Mouse (Mus musculus): ENCODE measurements around the gene Ccdc9. TPM values are rescaled to one million over a fixed set of nuclear protein-coding genes. Genes with fewer than 3 reads are reported as not detected.

Gene Ccdc9
- polyA plus RNA-seq, 1 experiment from 2014 or later, result 23.3 TPM

GRCm38 (mm10) chr7:16299419-16300035 is 12.9 kb upstream of the Ccdc9 start:
- peaks cover 46% of the 10 kb centered on the region for H3K4me1 ChIP-seq
- peak; percentile 92 for ATAC-seq (ENCODE audit: low FRiP score)
- H3K4me2 ChIP-seq, result peak overlapping the region; percentile 90
- H3K4me3 ChIP-seq (replicated peaks), result peak overlapping the region; percentile 55
- H3K9me3 ChIP-seq (replicated peaks), result no peaks in the 10 kb centered on the region
- peak overlapping the region; percentile 80 for H3K27ac ChIP-seq (replicated peaks)
- peak overlapping the region; percentile 50 for H3K9ac ChIP-seq (replicated peaks)
- no peaks in the 10 kb centered on the region for H3K36me3 ChIP-seq
- WGBS, result under 1% methylated on average over 48 of the region's 52 CpGs
- H3K27me3 ChIP-seq (replicated peaks), result no peaks in the 10 kb centered on the region

DNA sequence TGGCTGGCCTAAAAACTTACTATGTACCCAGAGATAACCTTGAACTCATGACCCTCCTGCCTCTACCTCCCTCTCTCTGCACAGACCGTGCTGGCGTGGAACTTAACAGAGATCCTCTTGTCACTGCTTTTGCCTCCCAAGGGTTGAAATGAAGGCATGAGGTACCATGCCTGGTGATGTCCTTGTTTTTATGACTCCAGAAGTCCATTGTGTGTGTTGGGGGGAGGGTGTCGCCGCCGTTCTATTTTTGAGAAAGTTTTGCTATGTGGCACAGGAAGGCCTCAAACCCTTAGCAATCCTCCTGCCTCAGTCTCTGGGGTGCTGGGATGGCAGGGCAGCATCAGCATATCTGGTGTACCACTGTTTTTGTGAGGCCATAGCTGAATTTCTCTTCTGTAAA is 12.3 kb upstream of the Ccdc9 start:
- peaks cover 48% of the 10 kb centered on the region for H3K4me1 ChIP-seq
- H3K4me2 ChIP-seq, result peak overlapping the region; percentile 90
- ATAC-seq (ENCODE audit: low FRiP score), result no peak
- no peaks in the 10 kb centered on the region for H3K36me3 ChIP-seq
- peak overlapping the region; percentile 80 for H3K27ac ChIP-seq (replicated peaks)
- peak overlapping the region; percentile 50 for H3K9ac ChIP-seq (replicated peaks)
- no peaks in the 10 kb centered on the region for H3K9me3 ChIP-seq (replicated peaks)
- H3K27me3 ChIP-seq (replicated peaks), result no peaks in the 10 kb centered on the region
- H3K4me3 ChIP-seq (replicated peaks), result peak overlapping the region; percentile 55
- 63% methylated on average over 5 of the region's 5 CpGs for WGBS

- Histone ChIP-seq H3K4me3 (replicated peaks) (no peak overlapping the region), H3K4me2 (peak overlapping the region; percentile 97; the same call in 1 of the 2 replicates), H3K9me3 (replicated peaks) (no peaks in the 10 kb centered on the region), H3K9ac (replicated peaks) (no peak overlapping the region), H3K27ac (replicated peaks) (peak overlapping the region; percentile 78), H3K27me3 (replicated peaks) (no peaks in the 10 kb centered on the region), H3K36me3 (no peaks in the 10 kb centered on the region), H3K4me1 (peaks cover 48% of the 10 kb centered on the region)
- 63% methylated on average over 2 of the region's 2 CpGs for WGBS
- ATAC-seq (ENCODE audit: low FRiP score), result no peak
Measured at GRCm38 (mm10) chr7:16297616-16298015, 11.0 kb upstream of the Ccdc9 start.

DNA sequence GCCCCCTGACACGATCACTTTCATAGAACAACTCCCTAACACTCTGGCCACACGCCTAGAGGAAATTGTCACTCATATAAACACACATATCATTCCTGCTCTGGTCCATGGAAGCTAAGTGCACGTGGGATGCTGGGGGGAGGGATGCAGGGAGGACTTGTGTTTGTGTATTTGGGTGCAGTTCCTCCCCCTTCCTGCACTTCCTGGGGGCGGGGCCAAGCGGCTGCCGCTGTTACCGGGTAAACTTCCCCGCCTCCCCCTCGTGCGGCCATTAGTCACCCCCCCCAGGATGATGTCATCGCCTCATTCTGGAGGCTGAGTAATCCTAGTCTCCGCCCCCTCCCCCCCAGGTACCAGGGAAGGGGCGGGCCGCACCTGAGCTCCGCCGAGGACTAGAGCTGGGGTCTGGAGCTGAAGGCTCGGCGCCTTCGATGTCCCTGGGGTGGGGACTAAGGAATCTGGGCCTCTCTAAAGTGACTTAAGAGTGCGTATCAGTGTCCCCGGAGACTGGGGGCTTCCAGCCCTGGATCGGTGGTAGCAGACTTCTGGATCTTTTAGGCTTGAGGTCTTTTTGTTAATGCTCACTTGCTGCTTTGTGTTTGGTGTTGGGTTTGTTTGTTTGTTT is 10.3 kb upstream of the Ccdc9 start:
- no peaks in the 10 kb centered on the region for H3K9me3 ChIP-seq (replicated peaks)
- ATAC-seq (ENCODE audit: low FRiP score), result peak; percentile 21
- 1% methylated on average over 22 of the region's 22 CpGs for WGBS

GRCm38 (mm10) chr7:16296146-16296545 is 9.6 kb upstream of the Ccdc9 start:
- WGBS, result 54% methylated on average over 2 of the region's 2 CpGs
- ATAC-seq (ENCODE audit: low FRiP score), result no peak
- peaks cover 48% of the 10 kb centered on the region for H3K4me1 ChIP-seq
- H3K36me3 ChIP-seq, result no peaks in the 10 kb centered on the region
- peak overlapping the region; percentile 97 for H3K4me2 ChIP-seq
- H3K9me3 ChIP-seq (replicated peaks), result no peaks in the 10 kb centered on the region
- no peak overlapping the region for H3K4me3 ChIP-seq (replicated peaks)
- peak overlapping the region; percentile 78; the same call in 1 of the 2 replicates for H3K27ac ChIP-seq (replicated peaks)
- H3K27me3 ChIP-seq (replicated peaks), result no peaks in the 10 kb centered on the region
- no peak overlapping the region for H3K9ac ChIP-seq (replicated peaks)

More for the DNA sequence above, 10.3 kb upstream of the Ccdc9 start:
- Histone ChIP-seq H3K4me2 (peak overlapping the region; percentile 97), H3K4me1 (peaks cover 48% of the 10 kb centered on the region), H3K9ac (replicated peaks) (peak overlapping the region; percentile 48), H3K36me3 (no peaks in the 10 kb centered on the region), H3K27ac (replicated peaks) (peak overlapping the region; percentile 78), H3K27me3 (replicated peaks) (no peaks in the 10 kb centered on the region), H3K4me3 (replicated peaks) (peak overlapping the region; percentile 38)

GRCm38 (mm10) chr7:16295321-16295900 is 8.8 kb upstream of the Ccdc9 start:
- H3K4me1 ChIP-seq, result peaks cover 48% of the 10 kb centered on the region
- peak overlapping the region; percentile 97 for H3K4me2 ChIP-seq
- H3K36me3 ChIP-seq, result no peaks in the 10 kb centered on the region
- H3K27ac ChIP-seq (replicated peaks), result peak overlapping the region; percentile 87
- peak overlapping the region; percentile 50 for H3K9ac ChIP-seq (replicated peaks)
- peak overlapping the region; percentile 52 for H3K4me3 ChIP-seq (replicated peaks)
- peak; percentile 46 for ATAC-seq (ENCODE audit: low FRiP score)
- no peaks in the 10 kb centered on the region for H3K27me3 ChIP-seq (replicated peaks)
- H3K9me3 ChIP-seq (replicated peaks), result no peaks in the 10 kb centered on the region
- WGBS, result 2% methylated on average over 41 of the region's 41 CpGs

DNA sequence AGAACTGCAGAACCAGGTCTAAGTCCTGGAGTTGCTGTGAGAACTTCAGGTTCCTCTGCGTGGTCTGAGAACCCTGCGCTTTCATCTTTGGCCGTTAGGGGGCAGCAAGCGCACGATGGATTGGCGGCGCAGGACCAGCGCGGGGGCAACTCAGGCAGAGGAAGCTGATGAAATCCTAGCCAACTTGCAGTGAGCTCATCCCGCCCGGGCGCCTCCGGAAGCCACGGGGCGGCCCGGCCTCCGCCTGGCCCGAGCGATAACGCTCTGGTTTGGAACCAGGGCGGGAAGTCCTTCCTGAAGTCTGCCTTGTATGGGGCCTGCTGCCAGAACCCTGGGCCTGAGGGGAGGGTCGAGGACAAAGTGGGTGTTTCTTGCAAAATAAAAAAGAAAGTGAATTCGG is 8.2 kb upstream of the Ccdc9 start:
- no peaks in the 10 kb centered on the region for H3K27me3 ChIP-seq (replicated peaks)
- WGBS, result 0% methylated on average over 23 of the region's 23 CpGs
- peak overlapping the region; percentile 52 for H3K4me3 ChIP-seq (replicated peaks)
- H3K36me3 ChIP-seq, result no peaks in the 10 kb centered on the region
- H3K9ac ChIP-seq (replicated peaks), result peak overlapping the region; percentile 50
- H3K4me2 ChIP-seq, result peak overlapping the region; percentile 97
- peaks cover 43% of the 10 kb centered on the region for H3K4me1 ChIP-seq
- peak overlapping the region; percentile 87 for H3K27ac ChIP-seq (replicated peaks)
- ATAC-seq (ENCODE audit: low FRiP score), result peak; percentile 52
- H3K9me3 ChIP-seq (replicated peaks), result no peaks in the 10 kb centered on the region

GRCm38 (mm10) chr7:16294346-16294745 is 7.8 kb upstream of the Ccdc9 start:
- no peak overlapping the region for H3K9ac ChIP-seq (replicated peaks)
- H3K27ac ChIP-seq (replicated peaks), result peak overlapping the region; percentile 87; the same call in 1 of the 2 replicates
- H3K9me3 ChIP-seq (replicated peaks), result no peaks in the 10 kb centered on the region
- H3K4me1 ChIP-seq, result peaks cover 40% of the 10 kb centered on the region
- H3K36me3 ChIP-seq, result no peaks in the 10 kb centered on the region
- 31% methylated on average over 4 of the region's 4 CpGs for WGBS
- ATAC-seq (ENCODE audit: low FRiP score), result no peak
- peak overlapping the region; percentile 52; the same call in 1 of the 2 replicates for H3K4me3 ChIP-seq (replicated peaks)
- H3K27me3 ChIP-seq (replicated peaks), result no peaks in the 10 kb centered on the region
- peak overlapping the region; percentile 97 for H3K4me2 ChIP-seq

DNA sequence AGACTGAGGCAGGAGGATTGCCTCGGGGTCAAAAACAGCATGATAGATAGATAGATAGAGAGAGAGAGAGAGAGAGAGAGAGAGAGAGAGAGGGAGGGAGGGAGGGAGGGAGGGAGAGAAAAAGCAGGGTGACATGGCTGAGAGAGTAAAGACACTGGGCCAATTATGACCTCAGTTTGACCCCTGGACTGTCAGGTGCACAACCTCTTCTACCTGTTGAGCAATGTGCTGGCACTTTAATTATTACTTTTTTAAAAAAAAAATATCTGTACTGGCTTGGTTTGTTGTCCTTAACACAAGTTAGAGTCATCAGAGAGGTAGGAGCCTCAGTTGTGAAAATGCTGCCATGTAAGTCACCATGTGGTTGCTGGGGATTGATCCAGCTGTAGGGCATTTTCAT is 1.2 kb upstream of the Ccdc9 start:
- WGBS, result 79% methylated on average over 1 of the region's 1 CpGs
- Histone ChIP-seq H3K27ac (replicated peaks) (no peak overlapping the region), H3K4me2 (no peak overlapping the region), H3K9ac (replicated peaks) (no peak overlapping the region), H3K4me1 (peaks cover 16% of the 10 kb centered on the region), H3K36me3 (peaks cover 9% of the 10 kb centered on the region; the same call in 1 of the 2 replicates), H3K27me3 (replicated peaks) (no peaks in the 10 kb centered on the region), H3K4me3 (replicated peaks) (no peak overlapping the region), H3K9me3 (replicated peaks) (no peaks in the 10 kb centered on the region)
- ATAC-seq (ENCODE audit: low FRiP score), result no peak

- Histone ChIP-seq H3K36me3 (peaks cover 16% of the 10 kb centered on the region), H3K4me3 (replicated peaks) (peak overlapping the region; percentile 66), H3K27ac (replicated peaks) (peak overlapping the region; percentile 97), H3K4me2 (peak overlapping the region; percentile 62), H3K27me3 (replicated peaks) (no peaks in the 10 kb centered on the region), H3K9me3 (replicated peaks) (no peaks in the 10 kb centered on the region), H3K4me1 (peaks cover 16% of the 10 kb centered on the region), H3K9ac (replicated peaks) (peak overlapping the region; percentile 58)
- 78% methylated on average over 2 of the region's 2 CpGs for WGBS
- ATAC-seq (ENCODE audit: low FRiP score), result no peak
Measured at GRCm38 (mm10) chr7:16287016-16287415, 421 bp upstream of the Ccdc9 start.

GRCm38 (mm10) chr7:16285450-16286025 is 1.1 kb downstream of the Ccdc9 start:
- H3K27me3 ChIP-seq (replicated peaks), result no peaks in the 10 kb centered on the region
- H3K9ac ChIP-seq (replicated peaks), result no peak overlapping the region
- H3K4me1 ChIP-seq, result peaks cover 16% of the 10 kb centered on the region
- H3K36me3 ChIP-seq, result peaks cover 31% of the 10 kb centered on the region
- WGBS, result 7% methylated on average over 13 of the region's 14 CpGs
- peak overlapping the region; percentile 62 for H3K4me2 ChIP-seq
- ATAC-seq (ENCODE audit: low FRiP score), result peak; percentile 43
- H3K4me3 ChIP-seq (replicated peaks), result peak overlapping the region; percentile 66
- peak overlapping the region; percentile 97 for H3K27ac ChIP-seq (replicated peaks)
- H3K9me3 ChIP-seq (replicated peaks), result no peaks in the 10 kb centered on the region
